Mouse (Mus musculus) MEL (cell line): ENCODE measurements around the gene Arsg. TPM values are rescaled to one million over a fixed set of nuclear protein-coding genes. Genes with fewer than 3 reads are reported as not detected.
A peak's percentile ranks its signal among the peaks of the same experiment; 100 is the strongest.

Experiments used
- DNase-seq: peaks from one replicate; pipeline ENCODE4 v3.0.0; 2011; ENCODE audit warnings: low read depth, low spot score
- H3K27ac ChIP-seq: 2 replicates; pipeline ENCODE4 v1.5.1; 2012; ENCODE audit warnings: low read depth, mild to moderate bottlenecking, control low read depth, low read length, moderate library complexity; ENCODE audit not compliant: control insufficient read depth
- H3K27me3 ChIP-seq, 2 experiments: fragments of 150-350 bp in 1 of 2; sonication (generic) in 1 of 2; 2 replicates each; pipeline ENCODE4 v1.6.1; 2012; ENCODE audit warnings: low read length in 2 of 2, mild to moderate bottlenecking in 2 of 2, improper control_type of control experiment in 1 of 2, moderate library complexity in 1 of 2; ENCODE audit not compliant: insufficient read depth in 2 of 2, control insufficient read depth in 1 of 2
- H3K36me3 ChIP-seq, 2 experiments: 2 replicates each; pipeline ENCODE4 v1.6.1; 2012 to 2014; ENCODE audit warnings: low read length in 2 of 2, improper control_type of control experiment in 1 of 2, inconsistent platforms in 1 of 2, mild to moderate bottlenecking in 1 of 2; ENCODE audit not compliant: insufficient read depth in 2 of 2, control insufficient read depth in 1 of 2
- H3K4me1 ChIP-seq, 2 experiments: fragments of 150-350 bp in 1 of 2; sonication (generic) in 1 of 2; 2 replicates each; pipeline ENCODE4 v1.6.1; 2012; ENCODE audit warnings: low read length in 2 of 2, improper control_type of control experiment in 1 of 2, mild to moderate bottlenecking in 1 of 2; ENCODE audit not compliant: insufficient read depth in 2 of 2, control insufficient read depth in 1 of 2
- H3K4me3 ChIP-seq, 2 experiments: fragments of 150-350 bp in 1 of 2; sonication (generic) in 1 of 2; 2 replicates each; pipeline ENCODE4 v1.5.1; 2012; ENCODE audit warnings: low read depth in 2 of 2, low read length in 2 of 2, mild to moderate bottlenecking in 2 of 2, moderate library complexity in 2 of 2, control low read depth in 1 of 2, improper control_type of control experiment in 1 of 2; ENCODE audit not compliant: control insufficient read depth in 1 of 2, insufficient read depth in 1 of 2
- H3K79me2 ChIP-seq: 2 replicates; pipeline ENCODE4 v1.6.1; 2012; ENCODE audit warnings: mild to moderate bottlenecking, low read length, moderate library complexity; ENCODE audit not compliant: control insufficient read depth, poor library complexity, insufficient read depth
- H3K9ac ChIP-seq: 2 replicates; pipeline ENCODE4 v1.6.1; 2012; ENCODE audit warnings: low read depth, mild to moderate bottlenecking, control low read depth, low read length, moderate library complexity; ENCODE audit not compliant: control insufficient read depth, poor library complexity, severe bottlenecking
- H3K9me3 ChIP-seq: fragments of 150-350 bp; sonication (generic); replicated peaks from 2 replicates; pipeline ENCODE4 v1.6.1; 2012; ENCODE audit warnings: mild to moderate bottlenecking, low read length, improper control_type of control experiment, moderate library complexity; ENCODE audit not compliant: insufficient read depth
- CHD1 ChIP-seq: IDR thresholded peaks from 2 replicates; pipeline ENCODE4 v1.6.1; 2012; ENCODE audit warnings: low read depth, mild to moderate bottlenecking, inconsistent platforms, low read length, improper control_type of control experiment
- CHD2 ChIP-seq: IDR thresholded peaks from 2 replicates; pipeline ENCODE4 v1.6.1; 2011; ENCODE audit warnings: low read length, improper control_type of control experiment
- ELF1 ChIP-seq: IDR thresholded peaks from 2 replicates; pipeline ENCODE4 v1.6.1; 2014; ENCODE audit warnings: low read depth, mild to moderate bottlenecking, inconsistent platforms, low read length, improper control_type of control experiment, moderate library complexity
- EP300 ChIP-seq, 2 experiments: IDR thresholded peaks; 2 replicates each; pipeline ENCODE4 v1.6.1; 2011; ENCODE audit warnings: improper control_type of control experiment in 2 of 2, low read length in 2 of 2, low read depth in 1 of 2, mild to moderate bottlenecking in 1 of 2
- GABPA ChIP-seq: IDR thresholded peaks from 2 replicates; pipeline ENCODE4 v1.6.1; 2012; ENCODE audit warnings: low read depth, mild to moderate bottlenecking, inconsistent platforms, low read length, improper control_type of control experiment, moderate library complexity
- GATA1 ChIP-seq: IDR thresholded peaks from 2 replicates; pipeline ENCODE4 v1.6.1; 2011; ENCODE audit warnings: low read depth, low read length, improper control_type of control experiment
- HCFC1 ChIP-seq: IDR thresholded peaks from 2 replicates; pipeline ENCODE4 v1.6.1; 2012; ENCODE audit warnings: low read depth, mild to moderate bottlenecking, inconsistent platforms, low read length, improper control_type of control experiment, moderate library complexity
- MAFK ChIP-seq: IDR thresholded peaks from 2 replicates; pipeline ENCODE4 v1.6.1; 2011; ENCODE audit warnings: low read depth, mild to moderate bottlenecking, low read length, improper control_type of control experiment, borderline replicate concordance
- MAX ChIP-seq: IDR thresholded peaks from 2 replicates; pipeline ENCODE4 v1.6.1; 2011; ENCODE audit warnings: low read length, improper control_type of control experiment
- MEF2A ChIP-seq: IDR thresholded peaks from 2 replicates; pipeline ENCODE4 v1.6.1; 2014; ENCODE audit warnings: low read depth, mild to moderate bottlenecking, inconsistent platforms, low read length, improper control_type of control experiment; ENCODE audit not compliant: poor library complexity, insufficient replicate concordance, severe bottlenecking; ENCODE audit errors: extremely low read depth
- MXI1 ChIP-seq: IDR thresholded peaks from 2 replicates; pipeline ENCODE4 v1.6.1; 2011; ENCODE audit warnings: mild to moderate bottlenecking, low read depth, low read length, improper control_type of control experiment
- MYC ChIP-seq: IDR thresholded peaks from 2 replicates; pipeline ENCODE4 v1.6.1; 2011; ENCODE audit warnings: low read depth, mild to moderate bottlenecking, low read length, improper control_type of control experiment, moderate library complexity
- NELFE ChIP-seq: IDR thresholded peaks from 2 replicates; pipeline ENCODE4 v1.6.1; 2011; ENCODE audit warnings: low read depth, low read length, improper control_type of control experiment
- NRF1 ChIP-seq: IDR thresholded peaks from 2 replicates; pipeline ENCODE4 v1.6.1; 2014; ENCODE audit warnings: low read depth, mild to moderate bottlenecking, inconsistent platforms, low read length, improper control_type of control experiment, moderate library complexity; ENCODE audit not compliant: poor library complexity, insufficient read depth, severe bottlenecking
- POLR2AphosphoS2 ChIP-seq: IDR thresholded peaks from 2 replicates; pipeline ENCODE4 v1.6.1; 2011; ENCODE audit warnings: low read length, improper control_type of control experiment
- RAD21 ChIP-seq: IDR thresholded peaks from 2 replicates; pipeline ENCODE4 v1.6.1; 2011; ENCODE audit warnings: mild to moderate bottlenecking, low read depth, low read length, improper control_type of control experiment
- RCOR1 ChIP-seq: IDR thresholded peaks from 2 replicates; pipeline ENCODE4 v1.6.1; 2012; ENCODE audit warnings: low read depth, mild to moderate bottlenecking, inconsistent platforms, low read length, improper control_type of control experiment
- SIN3A ChIP-seq: IDR thresholded peaks from 2 replicates; pipeline ENCODE4 v1.6.1; 2012; ENCODE audit warnings: low read length, improper control_type of control experiment, inconsistent platforms
- SMC3 ChIP-seq: IDR thresholded peaks from 2 replicates; pipeline ENCODE4 v1.6.1; 2011; ENCODE audit warnings: low read depth, low read length, improper control_type of control experiment
- TAL1 ChIP-seq: IDR thresholded peaks from 2 replicates; pipeline ENCODE4 v1.6.1; 2012; ENCODE audit warnings: mild to moderate bottlenecking, inconsistent platforms, low read length, moderate library complexity, mixed read lengths
- ZKSCAN1 ChIP-seq: IDR thresholded peaks from 2 replicates; pipeline ENCODE4 v1.6.1; 2012; ENCODE audit warnings: low read depth, mild to moderate bottlenecking, inconsistent platforms, low read length, improper control_type of control experiment, moderate library complexity
- ZMIZ1 ChIP-seq: IDR thresholded peaks from 2 replicates; pipeline ENCODE4 v1.6.1; 2012; ENCODE audit warnings: low read depth, mild to moderate bottlenecking, inconsistent platforms, low read length, improper control_type of control experiment, moderate library complexity
- ZNF384 ChIP-seq: IDR thresholded peaks from 2 replicates; pipeline ENCODE4 v1.6.1; 2012; ENCODE audit warnings: low read depth, mild to moderate bottlenecking, inconsistent platforms, low read length, improper control_type of control experiment
- polyA plus RNA-seq, 2 experiments: library from polyadenylated mRNA; stranded (reverse) in 1 of 2; unstranded in 1 of 2; fragments of >175 nt in 1 of 2; fragments of >200 nt in 1 of 2; gene quantifications; 2 replicates each; pipeline versions ENCODE4 v1.2.1 to v1.2.4; 2012; ENCODE audit warnings: low replicate concordance in 2 of 2, low read depth in 1 of 2; ENCODE audit not compliant: insufficient read length in 2 of 2, insufficient read depth in 1 of 2, missing spikeins in 1 of 2
- total RNA-seq: library from RNA; depleted of rRNA; stranded (reverse); fragments of 300-350 nt; gene quantifications from 2 replicates; pipeline ENCODE4 v1.2.3, GENCODE M21; 2012

The Arsg gene
- total and polyA plus RNA-seq, 3 experiments, result 3.9 to 5.2 TPM; not detected in 1

- Histone ChIP-seq H3K9me3 (no peaks in the 10 kb centered on the region), H3K79me2 (no peaks in the 10 kb centered on the region), H3K27ac (no peak overlapping the region), H3K4me3 (no peak overlapping the region)
- no peak for DNase-seq
- TF ChIP-seq MEF2A (no peak), EP300 (IDR thresholded peaks at IDR 0.05; ENCODE audit: low read depth in 1 of 2, low read length in 2 of 2) (no peak), NELFE (no peak), MXI1 (no peak), GABPA (no peak), ELF1 (no peak), NRF1 (no peak), RCOR1 (no peak), CHD2 (no peak), MAX (no peak), SMC3 (no peak), POLR2AphosphoS2 (no peak; the same call in 1 of the 2 replicates), ZNF384 (no peak), TAL1 (no peak), RAD21 (no peak), MYC (no peak), MAFK (no peak)
- TF ChIP-seq, all 39 proteins: peak for 0
- Histone ChIP-seq H3K36me3 (peaks cover 0 to 26% of the 10 kb centered on the region in 2 experiments; a peak in 2 of 4 replicates), H3K27me3 (no peaks in the 10 kb centered on the region), H3K4me1 (no peaks in the 10 kb centered on the region), H3K9ac (no peak overlapping the region)
Observed at GRCm38 (mm10) chr11:109451169-109451568, 22.0 kb upstream of the Arsg start.

DNA sequence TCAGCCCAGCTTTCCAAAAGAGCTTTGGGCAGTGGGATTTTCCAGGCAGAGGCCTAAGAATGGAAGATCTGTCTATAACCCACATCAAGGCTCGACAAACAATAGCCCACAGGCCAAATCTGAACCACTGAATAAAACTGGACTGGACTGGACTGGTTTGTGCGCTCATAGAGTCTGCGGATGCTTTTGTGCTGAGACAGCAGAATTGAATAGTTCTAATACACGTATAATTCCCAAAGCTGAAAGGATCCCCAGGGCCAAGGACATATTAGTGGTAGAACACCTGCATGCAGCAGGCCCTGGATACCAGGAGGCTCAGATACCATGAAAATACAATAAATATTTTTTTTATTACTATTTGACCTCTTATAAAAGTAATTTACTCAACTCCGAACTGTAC is 16.9 kb upstream of the Arsg start:
- TF ChIP-seq HCFC1, result no peak
- TF ChIP-seq ZMIZ1, result no peak
- peak; percentile 79 for TF ChIP-seq MAFK
- TF ChIP-seq EP300 (IDR thresholded peaks at IDR 0.05; ENCODE audit: low read depth in 1 of 2, low read length in 2 of 2), result no peak
- TF ChIP-seq SIN3A, result no peak
- no peak for TF ChIP-seq GATA1
- no peak for TF ChIP-seq ZKSCAN1
- no peak for TF ChIP-seq CHD1
- TF ChIP-seq GABPA, result no peak
- no peak for DNase-seq
- Histone ChIP-seq H3K4me1 (peaks cover 2 to 4% of the 10 kb centered on the region in 2 experiments; a peak in 2 of 4 replicates), H3K9ac (no peak overlapping the region), H3K79me2 (no peaks in the 10 kb centered on the region), H3K36me3 (peaks cover 3 to 47% of the 10 kb centered on the region in 2 experiments), H3K27me3 (no peaks in the 10 kb centered on the region), H3K9me3 (no peaks in the 10 kb centered on the region), H3K4me3 (no peak overlapping the region), H3K27ac (no peak overlapping the region)
